Mouse (Mus musculus): Measurements from ENCODE around the gene Endou. TPM values are rescaled to one million over a fixed set of nuclear protein-coding genes. Genes with fewer than 3 reads are reported as not detected.

The Endou gene
- polyA plus RNA-seq, 1 experiment: 0.04 TPM

- H3K79me3 ChIP-seq (ENCODE audit: low read depth): no peaks in the 10 kb centered on the region
- H3K36me3 ChIP-seq (ENCODE audit: control insufficient read depth, insufficient read depth): no peaks in the 10 kb centered on the region
- H3ac ChIP-seq (ENCODE audit: control insufficient read depth, insufficient read length, low read depth): no peak overlapping the region
- H3K27me3 ChIP-seq (ENCODE audit: control insufficient read depth, insufficient read depth, insufficient read length): peaks cover 16% of the 10 kb centered on the region
- no peaks in the 10 kb centered on the region for H3K79me2 ChIP-seq (ENCODE audit: control insufficient read depth, insufficient read depth)
- no peak overlapping the region for H3K4me3 ChIP-seq (ENCODE audit: insufficient read depth, poor library complexity, severe bottlenecking)
- no peak for TF ChIP-seq MYOG (IDR thresholded peaks at IDR 0.05; ENCODE audit: control insufficient read depth, extremely low read depth, insufficient read length)
- no peak for TF ChIP-seq MYOD1 (IDR thresholded peaks at IDR 0.05; ENCODE audit: control insufficient read depth, insufficient read length, low read depth)
- TF ChIP-seq CEBPB (IDR thresholded peaks at IDR 0.05; ENCODE audit: low read depth): no peak
- TF ChIP-seq USF1 (IDR thresholded peaks at IDR 0.05; ENCODE audit: low read depth): no peak
- TF ChIP-seq FOSL1 (IDR thresholded peaks at IDR 0.05; ENCODE audit: insufficient read depth, low read length, poor library complexity, severe bottlenecking): no peak
- TF ChIP-seq MAX (IDR thresholded peaks at IDR 0.05): no peak
- TF ChIP-seq CTCF (IDR thresholded peaks at IDR 0.05; ENCODE audit: control insufficient read depth, insufficient read depth, insufficient read length): no peak
These were observed 12.9 kb upstream of the Endou start for GRCm38 (mm10) chr15:97743961-97744525.

- H3K79me3 ChIP-seq (ENCODE audit: low read depth): no peaks in the 10 kb centered on the region
- no peaks in the 10 kb centered on the region for H3K79me2 ChIP-seq (ENCODE audit: control insufficient read depth, insufficient read depth)
- no peak overlapping the region for H3ac ChIP-seq (ENCODE audit: control insufficient read depth, insufficient read length, low read depth)
- peaks cover 14% of the 10 kb centered on the region for H3K27me3 ChIP-seq (ENCODE audit: control insufficient read depth, insufficient read depth, insufficient read length)
- TF ChIP-seq USF1 (IDR thresholded peaks at IDR 0.05; ENCODE audit: low read depth) (no peak), FOSL1 (IDR thresholded peaks at IDR 0.05; ENCODE audit: insufficient read depth, low read length, poor library complexity, severe bottlenecking) (no peak), MYOG (IDR thresholded peaks at IDR 0.05; ENCODE audit: control insufficient read depth, extremely low read depth, insufficient read length) (no peak), CEBPB (IDR thresholded peaks at IDR 0.05; ENCODE audit: low read depth) (no peak), MYOD1 (IDR thresholded peaks at IDR 0.05; ENCODE audit: control insufficient read depth, insufficient read length, low read depth) (no peak), MAX (IDR thresholded peaks at IDR 0.05) (no peak), CTCF (IDR thresholded peaks at IDR 0.05; ENCODE audit: control insufficient read depth, insufficient read depth, insufficient read length) (no peak)
- no peak overlapping the region for H3K4me3 ChIP-seq (ENCODE audit: insufficient read depth, poor library complexity, severe bottlenecking)
- H3K36me3 ChIP-seq (ENCODE audit: control insufficient read depth, insufficient read depth): no peaks in the 10 kb centered on the region
These were observed 12.1 kb upstream of the Endou start for GRCm38 (mm10) chr15:97743210-97743609.

- H3K79me3 ChIP-seq (ENCODE audit: low read depth): no peaks in the 10 kb centered on the region
- no peaks in the 10 kb centered on the region for H3K79me2 ChIP-seq (ENCODE audit: control insufficient read depth, insufficient read depth)
- H3K36me3 ChIP-seq (ENCODE audit: control insufficient read depth, insufficient read depth): no peaks in the 10 kb centered on the region
- no peak overlapping the region for H3K4me3 ChIP-seq (ENCODE audit: insufficient read depth, poor library complexity, severe bottlenecking)
- TF ChIP-seq MAX (IDR thresholded peaks at IDR 0.05) (no peak), CTCF (IDR thresholded peaks at IDR 0.05; ENCODE audit: control insufficient read depth, insufficient read depth, insufficient read length) (no peak), USF1 (IDR thresholded peaks at IDR 0.05; ENCODE audit: low read depth) (no peak), FOSL1 (IDR thresholded peaks at IDR 0.05; ENCODE audit: insufficient read depth, low read length, poor library complexity, severe bottlenecking) (no peak), MYOD1 (IDR thresholded peaks at IDR 0.05; ENCODE audit: control insufficient read depth, insufficient read length, low read depth) (no peak)
- no peak overlapping the region for H3ac ChIP-seq (ENCODE audit: control insufficient read depth, insufficient read length, low read depth)
- peaks cover 15% of the 10 kb centered on the region for H3K27me3 ChIP-seq (ENCODE audit: control insufficient read depth, insufficient read depth, insufficient read length)
These were observed 11.5 kb upstream of the Endou start for GRCm38 (mm10) chr15:97742600-97742999.

GRCm38 (mm10) chr15:97742074-97742473, 10.9 kb upstream of the Endou start:
- Histone ChIP-seq H3K36me3 (ENCODE audit: control insufficient read depth, insufficient read depth) (no peaks in the 10 kb centered on the region), H3K4me3 (ENCODE audit: insufficient read depth, poor library complexity, severe bottlenecking) (no peak overlapping the region), H3K79me3 (ENCODE audit: low read depth) (no peaks in the 10 kb centered on the region), H3ac (ENCODE audit: control insufficient read depth, insufficient read length, low read depth) (no peak overlapping the region), H3K27me3 (ENCODE audit: control insufficient read depth, insufficient read depth, insufficient read length) (peaks cover 15% of the 10 kb centered on the region), H3K79me2 (ENCODE audit: control insufficient read depth, insufficient read depth) (no peaks in the 10 kb centered on the region)
- TF ChIP-seq MYOD1 (IDR thresholded peaks at IDR 0.05; ENCODE audit: control insufficient read depth, insufficient read length, low read depth): no peak
- no peak for TF ChIP-seq MAX (IDR thresholded peaks at IDR 0.05)
- TF ChIP-seq USF1 (IDR thresholded peaks at IDR 0.05; ENCODE audit: low read depth): no peak
- no peak for TF ChIP-seq CTCF (IDR thresholded peaks at IDR 0.05; ENCODE audit: control insufficient read depth, insufficient read depth, insufficient read length)
- TF ChIP-seq MYOG (IDR thresholded peaks at IDR 0.05; ENCODE audit: control insufficient read depth, extremely low read depth, insufficient read length): no peak
- no peak for TF ChIP-seq FOSL1 (IDR thresholded peaks at IDR 0.05; ENCODE audit: insufficient read depth, low read length, poor library complexity, severe bottlenecking)
- TF ChIP-seq CEBPB (IDR thresholded peaks at IDR 0.05; ENCODE audit: low read depth): no peak

GRCm38 (mm10) chr15:97741662-97742061, 10.5 kb upstream of the Endou start:
- TF ChIP-seq CTCF (IDR thresholded peaks at IDR 0.05; ENCODE audit: control insufficient read depth, insufficient read depth, insufficient read length): no peak
- no peak for TF ChIP-seq FOSL1 (IDR thresholded peaks at IDR 0.05; ENCODE audit: insufficient read depth, low read length, poor library complexity, severe bottlenecking)
- TF ChIP-seq CEBPB (IDR thresholded peaks at IDR 0.05; ENCODE audit: low read depth): no peak
- no peak for TF ChIP-seq MYOG (IDR thresholded peaks at IDR 0.05; ENCODE audit: control insufficient read depth, extremely low read depth, insufficient read length)
- TF ChIP-seq MAX (IDR thresholded peaks at IDR 0.05): no peak
- TF ChIP-seq MYOD1 (IDR thresholded peaks at IDR 0.05; ENCODE audit: control insufficient read depth, insufficient read length, low read depth): no peak
- no peak for TF ChIP-seq USF1 (IDR thresholded peaks at IDR 0.05; ENCODE audit: low read depth)
- Histone ChIP-seq H3K79me3 (ENCODE audit: low read depth) (no peaks in the 10 kb centered on the region), H3ac (ENCODE audit: control insufficient read depth, insufficient read length, low read depth) (no peak overlapping the region), H3K27me3 (ENCODE audit: control insufficient read depth, insufficient read depth, insufficient read length) (peaks cover 15% of the 10 kb centered on the region), H3K36me3 (ENCODE audit: control insufficient read depth, insufficient read depth) (no peaks in the 10 kb centered on the region), H3K79me2 (ENCODE audit: control insufficient read depth, insufficient read depth) (no peaks in the 10 kb centered on the region), H3K4me3 (ENCODE audit: insufficient read depth, poor library complexity, severe bottlenecking) (no peak overlapping the region)
